Mouse (Mus musculus) c-Kit-negative CD71-positive TER-119-positive erythroid progenitor cells, embryonic 14.5 days (primary cell): ENCODE measurements around the gene Akt2.

ENCODE experiments used
- DNase-seq: peaks from one replicate; pipeline ENCODE4 v3.0.0-alpha.2; 2013; ENCODE audit warnings: low read depth, low spot score

The Akt2 gene

DNA sequence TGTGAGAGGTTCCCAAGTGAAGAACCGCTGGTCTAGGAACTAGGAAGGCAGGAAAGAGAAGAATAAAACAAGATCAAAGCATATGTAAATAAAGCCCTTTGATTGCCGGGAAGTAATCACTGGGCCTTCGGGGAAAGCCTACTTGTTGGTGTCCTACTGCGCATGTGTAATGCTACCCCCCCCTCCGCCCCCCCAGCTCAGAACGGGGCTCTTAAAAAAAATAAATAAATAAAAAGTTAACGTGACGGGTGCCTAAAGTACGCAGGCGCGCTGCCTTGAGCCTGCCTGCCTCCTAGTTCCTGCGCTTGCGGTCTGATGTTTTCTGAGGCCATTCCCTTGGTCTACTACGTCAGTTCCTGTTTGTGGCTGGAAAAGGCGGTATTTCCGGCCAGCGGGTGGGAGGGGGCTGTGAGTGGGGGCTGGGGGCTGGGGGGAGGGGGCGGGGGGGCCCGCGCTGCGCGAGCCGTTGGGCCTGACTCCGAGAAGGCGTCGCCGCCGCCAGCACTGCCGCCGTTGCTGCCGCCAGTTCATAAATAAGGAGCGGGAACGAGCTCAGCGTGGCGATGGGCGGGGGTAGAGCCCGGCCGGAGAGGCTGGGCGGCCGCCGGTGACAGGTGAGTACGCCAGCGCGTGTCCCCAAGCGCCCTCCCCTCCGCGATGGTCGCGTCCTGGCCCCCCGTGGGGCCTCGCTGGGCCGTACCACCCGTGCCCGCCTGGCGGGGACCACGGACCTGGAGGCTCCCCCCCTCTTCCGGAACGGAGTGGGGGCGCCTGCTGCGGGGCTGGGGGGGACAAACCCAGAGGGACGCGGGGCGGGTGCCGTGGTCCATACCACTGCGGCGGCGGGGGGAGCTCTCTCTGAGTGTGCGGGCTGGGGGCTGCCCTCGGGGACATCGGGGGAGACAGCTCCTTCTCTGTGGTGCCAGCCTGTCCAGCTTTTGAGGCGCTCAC is at the start of gene Akt2:
Akt2 (plus strand) TSS at position 287 of the 951 bp plus-strand sequence.
- DNase-seq, result peak; percentile 73

DNA sequence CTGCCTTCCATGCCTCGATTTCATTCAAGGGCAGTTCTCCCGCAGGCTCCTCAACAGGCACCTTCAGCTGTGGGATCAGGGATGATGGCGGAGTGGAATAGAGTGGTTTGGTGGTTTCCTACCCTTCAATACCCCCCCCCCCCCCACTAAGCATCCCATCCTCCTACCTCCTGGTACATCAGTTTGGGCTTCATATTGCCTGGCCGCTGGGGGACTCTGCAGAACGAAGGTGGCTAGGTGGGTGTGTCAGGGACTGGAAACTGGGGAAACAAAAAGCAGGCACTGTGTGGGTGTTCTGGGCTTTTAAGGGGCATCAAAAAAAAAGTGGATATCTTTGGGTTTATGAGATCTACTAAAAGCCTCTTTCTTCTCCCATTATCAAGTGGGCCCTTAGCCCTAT is 49.4 kb upstream of the Akt2 start:
- DNase-seq, result no peak

DNA sequence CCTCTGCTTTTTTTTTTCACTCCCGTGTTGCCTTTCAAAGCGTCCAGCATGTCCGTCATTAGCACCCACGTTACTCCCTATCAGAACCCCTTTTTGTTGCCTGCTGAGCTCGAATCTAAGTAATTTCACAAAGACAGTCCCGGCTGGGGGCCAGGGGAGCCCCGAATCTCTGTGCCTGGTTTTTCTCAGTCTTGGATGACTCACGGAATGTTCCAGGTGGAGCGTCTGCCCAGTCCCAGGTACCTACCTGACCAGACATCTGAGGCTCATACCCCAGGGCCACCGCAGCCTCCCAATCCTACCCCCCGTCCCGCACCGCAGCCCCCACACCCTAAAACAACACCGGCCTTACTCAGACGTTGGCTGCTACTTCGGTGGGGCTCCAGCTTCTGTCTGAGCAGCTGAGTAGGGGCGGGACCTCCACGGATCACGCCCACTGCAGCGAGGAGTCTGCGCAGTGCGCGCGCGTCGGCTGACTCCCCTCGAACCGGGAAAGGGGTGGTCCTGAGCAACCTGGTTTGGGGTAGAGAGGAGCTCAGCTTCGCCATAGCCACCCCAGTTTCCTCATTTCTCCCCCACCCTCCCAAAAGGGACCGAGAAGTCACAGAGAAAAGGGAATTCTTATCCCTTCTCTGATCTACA is 48.8 kb upstream of the Akt2 start:
- DNase-seq, result peak; percentile 66

DNA sequence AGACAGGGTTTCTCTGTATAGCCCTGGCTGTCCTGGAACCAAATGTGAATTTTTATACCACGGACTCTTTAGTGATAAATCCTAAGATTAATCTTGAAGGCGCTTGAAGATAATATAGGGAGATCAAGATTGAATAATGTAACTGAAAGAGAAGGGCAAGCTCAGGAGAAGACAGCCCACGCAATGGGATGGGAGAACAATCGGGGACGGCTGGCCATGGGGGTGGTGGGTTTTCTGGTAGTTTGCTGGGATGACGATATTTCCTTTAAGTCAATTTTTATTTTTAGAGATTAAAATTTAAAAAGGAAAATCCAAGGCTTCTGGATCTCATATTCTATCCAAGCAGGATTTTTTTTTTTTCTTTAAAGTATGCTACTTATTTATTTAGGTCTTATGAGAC is 48.3 kb upstream of the Akt2 start:
- no peak for DNase-seq

DNA sequence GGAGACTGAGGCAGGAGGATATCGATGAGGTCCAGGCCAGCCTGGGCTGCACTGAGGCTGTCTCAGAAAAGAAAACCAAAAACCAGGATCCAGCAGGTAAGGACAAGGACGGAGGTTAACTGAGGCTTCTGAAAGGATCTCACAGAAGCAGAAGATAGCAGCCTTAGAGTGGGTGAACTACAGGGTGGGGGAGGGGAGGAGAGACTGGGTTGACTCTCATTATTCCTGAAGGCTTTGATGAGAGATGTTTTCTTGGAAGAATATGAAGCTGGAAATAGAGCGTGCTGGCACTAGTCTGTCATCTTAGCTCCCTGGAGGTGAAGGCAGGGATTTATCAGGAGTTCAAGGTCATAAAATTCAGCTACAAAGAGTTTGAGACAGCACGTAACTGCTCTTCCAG is 47.5 kb upstream of the Akt2 start:
- no peak for DNase-seq

DNA sequence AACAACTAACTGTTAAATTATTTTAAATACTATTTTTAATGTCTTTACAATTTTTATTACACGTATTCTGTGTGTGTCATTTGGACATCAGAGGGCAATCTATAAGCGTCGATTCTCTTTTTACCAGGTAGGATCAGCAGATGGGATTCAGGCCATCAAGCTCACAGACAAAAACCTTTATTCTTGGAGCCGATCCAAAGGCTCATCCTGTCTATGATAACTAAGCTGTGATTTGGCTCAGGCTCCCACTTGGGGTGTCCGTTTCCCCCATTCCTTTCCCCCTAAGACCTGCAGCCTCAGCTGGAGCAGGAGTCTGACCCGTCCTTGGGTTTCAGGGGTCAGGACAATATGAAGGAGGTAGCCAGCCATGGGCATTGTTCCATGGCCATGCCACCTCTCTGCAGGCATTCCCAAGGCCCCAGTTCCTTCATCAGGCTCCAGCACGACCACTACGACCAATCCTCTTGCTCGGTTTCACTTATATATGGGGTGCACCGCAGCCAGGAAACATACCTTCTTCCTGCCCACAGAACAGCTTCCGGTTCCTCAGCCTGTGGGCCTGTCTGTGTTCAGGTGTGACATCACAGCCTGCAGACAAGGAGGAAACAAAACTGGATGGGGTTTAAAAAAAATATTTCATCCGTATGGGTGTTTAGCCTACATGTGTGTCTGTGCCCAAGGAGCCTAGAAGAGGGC is 46.5 kb upstream of the Akt2 start:
- no peak for DNase-seq

DNA sequence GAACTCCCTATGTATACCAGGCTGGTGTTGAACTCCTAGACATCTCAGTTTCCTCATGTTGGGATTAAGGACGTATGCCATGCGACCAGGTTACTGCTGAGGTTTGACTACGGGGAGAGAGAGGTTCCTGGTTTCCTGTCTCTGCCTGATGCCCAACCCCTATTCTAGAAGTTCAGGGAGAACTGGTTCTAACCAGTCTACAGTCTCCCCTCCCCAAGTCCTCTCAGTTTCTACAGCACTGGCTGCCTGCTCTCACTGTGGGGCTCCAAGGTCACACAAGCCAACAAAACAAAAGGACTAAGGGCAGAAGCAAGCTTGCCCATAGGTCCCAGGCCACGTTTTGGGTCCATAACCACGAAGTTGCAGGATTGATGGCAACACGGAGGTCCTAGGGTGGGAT is 41.8 kb upstream of the Akt2 start:
- DNase-seq, result no peak

DNA sequence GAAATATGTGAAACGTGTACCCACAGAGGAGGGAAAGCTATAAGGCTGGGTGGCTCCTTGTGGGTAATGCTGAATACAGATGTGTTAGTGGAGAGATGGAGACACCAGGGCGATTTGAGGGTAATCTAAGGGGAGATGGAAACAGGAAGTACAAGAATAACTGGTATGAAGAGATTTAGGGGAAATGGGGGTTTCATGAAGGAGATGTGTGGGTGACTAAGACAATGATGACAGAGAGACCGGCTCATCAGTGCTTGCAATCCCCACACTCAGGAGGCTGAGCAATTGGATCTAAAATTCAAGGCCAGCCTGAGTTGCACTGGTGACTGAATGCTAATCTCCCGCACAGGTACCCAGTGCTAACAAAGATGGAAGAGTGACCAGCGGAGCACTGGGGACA is 39.3 kb upstream of the Akt2 start:
- DNase-seq, result no peak

DNA sequence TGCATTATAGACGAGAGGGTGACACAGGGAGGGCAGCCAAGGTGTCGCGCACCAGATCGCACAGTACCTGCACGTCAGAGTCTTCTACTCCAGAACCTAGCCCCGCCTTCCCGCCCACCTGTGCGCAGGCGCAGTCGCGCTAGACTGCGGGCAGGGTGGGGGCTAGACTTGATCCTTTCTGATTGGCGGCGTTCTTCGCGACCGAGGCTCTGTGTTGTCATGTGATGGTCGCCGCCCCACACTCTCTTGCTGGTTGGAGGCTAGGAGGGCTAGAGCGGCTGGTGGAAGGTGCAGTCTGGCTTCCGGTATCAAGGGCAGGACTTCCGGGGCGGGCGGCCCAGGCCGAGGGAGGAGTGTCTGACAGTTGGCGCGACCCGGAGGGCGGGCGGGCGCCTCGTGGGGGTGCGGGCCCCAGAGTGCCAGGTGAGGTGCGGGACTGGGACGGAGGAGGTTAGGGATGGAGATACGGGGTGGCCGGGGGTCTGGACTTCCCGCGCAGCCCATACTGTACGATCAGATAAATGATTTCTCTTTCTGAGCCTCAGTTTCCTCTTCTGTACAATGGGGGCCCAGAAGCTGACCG is 38.3 kb upstream of the Akt2 start, which contains the start of the genes Pld3 and 2310022A10Rik:
Pld3 (minus strand) TSS at position 288 of the 583 bp plus-strand sequence.
2310022A10Rik (plus strand) TSS at position 303 of the 583 bp plus-strand sequence.
- DNase-seq, result peak; percentile 89

DNA sequence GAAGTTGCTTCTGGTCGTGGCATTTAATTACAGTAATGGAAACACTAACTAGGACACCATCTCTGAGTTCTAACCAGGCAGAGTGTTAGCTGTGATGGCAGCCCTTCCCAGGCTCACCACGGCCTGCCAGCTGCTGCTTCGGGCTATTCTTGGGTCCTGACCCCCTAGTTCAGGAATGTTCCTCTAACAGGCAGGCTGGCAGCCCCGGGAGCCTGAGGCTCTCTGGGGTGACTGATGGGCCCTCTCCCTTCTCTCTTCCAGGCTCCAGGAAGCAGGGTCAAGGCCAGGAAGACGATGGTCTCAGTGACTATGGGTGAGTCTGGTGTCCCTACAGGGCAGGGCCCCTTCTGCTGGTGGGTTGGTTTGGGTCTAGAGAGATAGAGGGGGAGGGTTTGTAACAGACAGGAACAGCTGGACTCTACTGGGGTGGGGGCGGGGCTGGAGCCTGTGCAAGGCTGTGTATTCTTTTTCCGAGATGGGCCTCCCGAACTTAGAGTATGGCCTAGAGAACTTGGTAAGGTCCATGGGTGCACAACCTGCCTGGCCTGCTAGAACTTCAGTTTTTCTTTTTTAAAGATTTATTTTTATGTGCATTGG is 31.0 kb upstream of the Akt2 start:
- DNase-seq, result no peak

DNA sequence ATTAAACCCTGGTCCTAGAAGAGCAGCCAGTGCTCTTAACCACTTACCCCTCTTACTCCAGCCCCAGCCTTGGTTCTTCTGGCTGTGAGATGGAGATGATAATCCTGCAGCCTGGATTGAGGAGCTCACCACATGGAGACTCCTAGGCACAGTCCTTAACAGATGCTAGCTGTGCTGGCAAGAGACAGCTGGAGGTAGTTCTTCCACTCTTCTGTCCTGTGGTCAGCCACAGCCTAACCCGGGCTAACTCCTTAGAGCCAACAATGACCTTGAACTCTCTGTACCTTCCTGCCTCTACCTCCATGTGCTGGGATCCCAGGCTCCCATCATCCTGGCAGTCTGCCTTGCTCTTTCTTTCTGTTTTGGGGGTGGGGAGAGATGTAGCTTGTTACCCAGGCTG is 30.4 kb upstream of the Akt2 start:
- DNase-seq, result no peak

DNA sequence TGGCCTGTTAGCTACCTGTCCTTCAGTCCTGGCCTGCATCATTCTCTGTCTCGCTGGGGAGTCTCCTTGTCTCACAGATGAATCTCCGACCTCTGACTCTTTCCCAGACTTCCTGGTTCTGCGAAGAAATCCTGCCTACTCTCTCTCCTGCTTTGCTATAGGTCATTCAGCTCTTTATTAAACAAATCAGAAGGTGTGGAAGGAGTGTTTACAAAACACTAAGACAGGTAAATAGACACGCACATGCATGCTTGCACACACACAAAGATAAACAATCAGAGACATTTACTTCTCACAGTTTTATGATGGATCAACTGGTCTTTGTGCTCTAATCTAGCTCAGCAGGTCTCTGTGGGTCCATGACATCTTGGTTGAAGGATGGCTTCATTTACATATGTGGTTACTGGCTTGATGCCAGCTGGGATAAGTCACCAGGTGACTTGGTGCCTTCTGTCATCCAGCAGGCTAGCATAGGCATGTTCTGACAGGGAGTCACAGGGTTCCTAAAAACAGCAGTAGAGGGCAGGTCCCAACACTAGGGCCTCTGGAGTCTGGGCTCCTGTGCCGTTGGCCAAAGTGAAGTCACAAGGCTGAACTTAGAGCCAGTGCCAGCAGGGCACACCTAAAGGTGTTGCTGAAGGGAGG is 21.6 kb upstream of the Akt2 start:
- no peak for DNase-seq

DNA sequence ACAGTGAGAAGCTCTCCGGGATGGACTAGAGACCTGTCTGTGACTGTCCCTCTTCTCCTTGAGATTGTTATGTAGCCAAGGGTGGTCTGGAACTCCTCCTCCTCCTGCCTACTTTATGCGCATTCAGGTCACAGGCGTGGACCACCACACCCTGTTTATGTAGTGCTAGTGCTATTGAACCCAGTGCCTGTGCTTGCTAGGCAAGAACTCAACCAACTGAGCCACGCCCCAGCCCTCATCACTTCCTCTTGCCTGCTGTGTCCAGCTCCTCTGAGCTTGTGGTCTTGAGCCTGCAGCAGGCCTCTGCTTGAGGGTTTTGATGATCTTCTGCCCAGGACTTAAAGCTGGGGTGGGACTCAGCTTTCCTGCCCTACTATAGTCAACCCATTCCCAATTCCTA is 19.2 kb upstream of the Akt2 start:
- no peak for DNase-seq

DNA sequence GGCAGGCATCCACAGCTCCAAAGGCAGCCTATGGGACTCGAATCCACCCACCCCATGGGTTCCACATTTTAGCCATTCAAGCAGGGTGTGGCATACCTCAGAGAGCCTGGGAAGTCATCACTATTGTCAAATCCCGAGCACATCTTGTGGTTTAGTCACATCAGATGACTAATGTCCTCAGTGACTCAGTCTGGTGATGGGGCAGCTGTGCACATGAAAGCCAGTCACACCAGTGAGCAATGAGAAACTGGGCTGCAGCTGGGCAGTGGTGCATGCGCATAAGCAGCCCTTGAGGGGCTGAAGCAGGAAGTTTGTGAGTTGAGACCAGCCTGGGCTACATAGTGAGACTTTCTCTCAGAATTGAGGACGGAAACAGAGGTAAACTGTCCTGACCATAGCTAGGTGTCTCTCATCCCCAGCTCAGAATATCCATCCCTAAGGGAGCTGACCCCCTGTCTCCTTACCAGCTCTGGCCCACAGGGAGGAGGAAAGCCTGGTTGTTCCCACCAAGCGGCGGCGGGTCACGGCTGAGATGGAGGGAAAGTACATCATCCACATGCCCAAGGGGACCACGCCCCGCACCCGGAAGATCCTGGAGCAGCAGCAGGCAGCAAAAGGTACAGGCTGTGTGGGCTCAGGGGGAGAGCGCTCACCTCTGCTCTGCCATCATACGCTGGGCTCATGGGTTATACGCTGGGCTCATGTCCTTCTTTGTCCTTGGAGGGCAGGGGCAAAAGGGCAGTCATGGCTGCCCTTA is 17.1 kb upstream of the Akt2 start:
- no peak for DNase-seq

DNA sequence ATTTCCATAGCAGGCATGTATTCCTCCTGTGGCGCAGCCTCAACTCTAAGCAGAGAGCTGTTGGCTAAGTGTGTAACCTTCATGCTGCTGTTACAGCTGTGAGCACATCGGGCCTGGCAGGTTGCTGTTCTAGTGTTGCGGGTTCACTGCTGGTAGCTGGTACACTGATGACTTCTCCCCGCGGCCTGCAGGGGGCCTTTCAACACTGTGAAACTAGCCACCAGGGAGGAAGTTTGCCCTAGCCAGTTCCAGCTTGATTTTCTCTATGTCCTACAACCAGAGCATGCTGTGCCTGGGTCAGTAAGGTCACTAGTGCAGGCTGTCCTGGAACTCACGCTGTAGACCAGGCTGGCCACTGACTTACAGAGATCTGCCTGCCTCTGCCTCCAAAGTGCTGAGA is 14.4 kb upstream of the Akt2 start:
- no peak for DNase-seq

DNA sequence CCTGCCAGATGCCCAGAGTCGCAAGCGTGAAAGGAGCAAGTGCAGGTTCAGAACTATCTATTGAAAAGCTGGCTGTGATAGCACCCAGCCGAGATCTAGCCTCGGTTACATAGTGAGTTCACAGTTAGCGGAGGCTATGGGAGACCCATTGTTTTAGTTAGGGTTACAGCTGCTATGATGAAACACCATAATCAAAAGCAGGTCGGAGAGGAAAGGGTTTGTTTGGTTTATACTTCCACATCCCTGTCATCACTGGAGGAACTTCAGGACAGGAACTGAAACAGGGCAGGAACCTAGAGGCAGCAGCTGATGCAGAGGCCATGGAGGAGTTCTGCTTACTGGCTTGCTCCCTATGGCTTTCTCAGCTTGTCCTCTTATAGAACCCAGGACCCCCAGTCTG is 13.8 kb upstream of the Akt2 start:
- no peak for DNase-seq

DNA sequence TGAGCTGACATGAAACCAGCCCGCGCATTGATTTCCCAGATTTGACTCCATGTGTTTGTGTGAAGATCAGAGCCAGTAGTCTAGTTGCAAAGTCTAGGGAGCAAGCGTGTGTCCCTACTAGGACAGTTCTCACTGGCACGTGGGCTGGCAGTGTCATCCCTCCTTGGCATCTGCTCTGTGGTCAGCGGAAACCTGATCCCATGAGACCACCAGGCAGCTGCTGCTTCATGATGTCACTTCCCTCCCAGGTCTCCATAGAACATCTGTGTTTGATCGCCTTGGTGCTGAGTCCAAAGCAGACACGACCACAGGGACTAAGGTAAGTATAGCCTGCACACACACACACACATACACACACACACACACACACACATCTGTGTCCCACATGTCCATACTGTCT is 12.9 kb upstream of the Akt2 start:
- no peak for DNase-seq

DNA sequence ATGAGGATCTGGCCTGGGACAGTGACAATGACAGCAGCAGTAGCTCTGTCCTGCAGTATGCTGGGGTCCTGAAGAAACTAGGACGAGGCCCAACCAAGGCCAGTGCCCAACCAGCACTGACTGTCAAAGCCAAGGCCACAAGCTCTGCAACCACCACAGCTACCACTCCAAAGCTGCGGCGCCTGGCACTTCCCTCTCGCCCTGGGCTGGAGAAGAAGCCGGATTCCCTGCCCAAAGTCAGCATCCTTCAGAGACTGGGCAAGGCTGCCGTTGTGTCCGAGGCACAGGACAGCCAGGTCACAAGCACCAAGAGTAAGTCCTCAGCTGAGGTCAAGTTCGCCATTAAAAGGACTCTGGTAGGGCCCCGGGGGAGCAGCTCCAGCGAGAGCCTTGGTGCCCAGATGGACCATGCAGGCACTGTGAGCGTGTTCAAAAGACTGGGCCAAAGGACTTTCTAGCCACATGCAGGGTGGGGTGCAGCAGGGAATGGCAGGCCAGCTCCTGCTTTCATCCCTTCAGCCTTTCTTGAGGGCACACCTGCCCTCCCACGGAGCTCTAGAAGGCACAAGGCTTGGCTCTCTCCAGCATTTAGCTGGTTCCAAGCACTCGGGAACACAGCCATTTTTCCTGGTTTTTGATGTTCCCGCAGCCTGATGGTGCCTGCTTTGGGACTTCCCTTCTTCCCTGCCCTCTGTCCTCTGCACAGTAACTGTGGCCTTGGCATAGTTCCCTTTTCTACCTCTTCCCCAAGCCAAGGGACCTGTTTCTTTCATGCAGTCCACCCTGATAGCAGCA is 10.8 kb upstream of the Akt2 start:
- DNase-seq, result no peak

DNA sequence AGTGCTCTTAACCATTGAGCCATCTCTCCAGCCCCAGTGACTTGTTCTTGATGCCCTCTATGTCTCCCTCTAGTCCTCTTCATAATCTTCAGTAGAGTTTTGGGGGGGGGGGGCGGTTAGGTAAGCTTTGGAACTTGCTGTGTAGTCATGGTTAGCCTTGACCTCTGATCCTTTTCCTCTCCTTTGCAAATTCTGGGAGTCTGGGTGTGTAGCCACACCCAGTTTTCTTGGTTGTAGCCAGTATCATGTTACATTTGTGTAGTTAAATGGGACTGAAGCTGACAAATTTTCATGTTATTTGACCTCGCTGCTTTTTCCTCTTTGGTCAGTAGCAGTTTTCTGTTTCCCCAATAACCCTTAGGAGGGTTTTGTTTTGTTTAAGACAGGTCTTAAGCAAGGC is 4.5 kb upstream of the Akt2 start:
- no peak for DNase-seq
